Mouse (Mus musculus): ENCODE results near the gene Calcrl. TPM values are rescaled to one million over a fixed set of nuclear protein-coding genes. Genes with fewer than 3 reads are reported as not detected.

Gene Calcrl
- polyA plus RNA-seq, 2 experiments from 2014 or later: 24.9 to 26.1 TPM

GRCm38 (mm10) chr2:84296517-84296916 is 128.7 kb downstream of the Calcrl start:
- no peak for ATAC-seq

- ATAC-seq: no peak
Observed at GRCm38 (mm10) chr2:84295068-84295467, 130.1 kb downstream of the Calcrl start.

GRCm38 (mm10) chr2:84294611-84295010 is 130.6 kb downstream of the Calcrl start:
- ATAC-seq: no peak

GRCm38 (mm10) chr2:84292351-84293000 is 132.7 kb downstream of the Calcrl start:
- no peak for ATAC-seq

GRCm38 (mm10) chr2:84288940-84289557 is 136.2 kb downstream of the Calcrl start:
- ATAC-seq: no peak

Other genes starting within 250 kb of the Calcrl start
- gene Tfpi, start 51.4 kb upstream of the Calcrl start, polyA plus RNA-seq (2017; shearing (Covaris generic)): 1 to 10 TPM; 1.4 to 6.1 TPM
- under 1 TPM; 0.29 to 0.67 TPM for gene Ctnnd1, start 225.4 kb upstream of the Calcrl start, polyA plus RNA-seq (2017; shearing (Covaris generic))
- gene Btbd18, start 233.7 kb upstream of the Calcrl start, polyA plus RNA-seq (2017; shearing (Covaris generic)): under 1 TPM; 0.15 to 0.53 TPM
- gene Selenoh, start 245.4 kb upstream of the Calcrl start, polyA plus RNA-seq (2017; shearing (Covaris generic)): 100 to 1,000 TPM; 152 to 184 TPM

Data from activated CD4-positive, CD25-positive, alpha-beta regulatory T cell, adult 4 months (primary cell).